Mouse (Mus musculus) erythroblast, embryonic 14.5 days (primary cell): ENCODE measurements around the gene Dcxr.

Experiments
- GATA1 ChIP-seq: IDR thresholded peaks from 2 replicates; pipeline ENCODE4 v1.6.1; 2012; ENCODE audit warnings: low read length, inconsistent platforms, mixed read lengths
- TAL1 ChIP-seq: IDR thresholded peaks from 3 replicates; pipeline ENCODE4 v1.6.1; 2012; ENCODE audit warnings: low read length, inconsistent platforms, mixed read lengths

GRCm38 (mm10) chr11:120697741-120698140 lies 29.3 kb downstream of the Dcxr start:
- no peak for TF ChIP-seq TAL1
- no peak for TF ChIP-seq GATA1
